8 mouse cellular contexts compared by ENCODE assay signal in genomic region chr2:91953825-91954224, GRCm38 (mm10). TPM values are rescaled to one million over a fixed set of nuclear protein-coding genes. Genes with fewer than 3 reads are reported as not detected.
DNase-seq lines count a peak whose midpoint lies in the region; ATAC-seq and TF ChIP-seq lines count a peak whose summit lies in the region.

No protein-coding gene starts in this region.

- H3K4me2 ChIP-seq in heart, embryonic 16.5 days (ENCODE audit: low read depth, low read length), result peak overlapping the region; percentile 7
- H3K4me2 ChIP-seq in limb, embryonic 12.5 days, result no peak overlapping the region
- no peak overlapping the region for H3K4me2 ChIP-seq in stomach, postnatal 0 days (replicated peaks; ENCODE audit: low read depth)

- no peak overlapping the region for H3K4me3 ChIP-seq in heart, embryonic 16.5 days (ENCODE audit: low read length)
- H3K4me3 ChIP-seq in limb, embryonic 12.5 days (replicated peaks), result no peak overlapping the region
- no peak overlapping the region for H3K4me3 ChIP-seq in stomach, postnatal 0 days (ENCODE audit: low read depth, low read length)

- ATAC-seq in cerebellum, adult (ENCODE audit: insufficient number of reproducible peaks, low FRiP score, low TSS enrichment), result no peak
- ATAC-seq in heart, embryonic 16.5 days (replicated peaks; ENCODE audit: extremely low read depth, insufficient read depth, low FRiP score), result peak; percentile 29
- no peak for ATAC-seq in limb, embryonic 12.5 days (ENCODE audit: insufficient number of reproducible peaks, insufficient read depth, low FRiP score, low TSS enrichment, low read depth)
- peak; percentile 77 for ATAC-seq in stomach, postnatal 0 days (ENCODE audit: low FRiP score, low TSS enrichment)
- no peak for ATAC-seq in erythroid progenitor cell, adult 5-6 weeks (replicated peaks; ENCODE audit: low FRiP score, poor library complexity, severe bottlenecking)

- peak; percentile 29 for TF ChIP-seq CTCF in stomach, postnatal 0 days (IDR thresholded peaks at IDR 0.05; ENCODE audit: low read depth)

- no peaks in the 10 kb centered on the region for H3K27me3 ChIP-seq in heart, embryonic 16.5 days (ENCODE audit: control insufficient read depth, insufficient read depth, low read length)
- H3K27me3 ChIP-seq in limb, embryonic 12.5 days, result no peaks in the 10 kb centered on the region
- H3K27me3 ChIP-seq in stomach, postnatal 0 days (ENCODE audit: control insufficient read depth, insufficient read depth, low read length), result no peaks in the 10 kb centered on the region

- DNase-seq in cerebellum, adult 9-11 months, result peak; percentile 75
- DNase-seq in brain, adult 2 months (ENCODE audit: low read depth, low spot score), result peak; percentile 70
- DNase-seq in stomach, postnatal 0 days (ENCODE audit: low spot score), result peak; percentile 72
- no peak for DNase-seq in right cerebral cortex, adult 2 months (ENCODE audit: low spot score in 2 of 2)

- 9% methylated on average over 5 of the region's 5 CpGs for WGBS in heart, embryonic 16.5 days
- 20% methylated on average over 5 of the region's 5 CpGs for WGBS in limb, embryonic 12.5 days
- 6% methylated on average over 5 of the region's 5 CpGs for WGBS in stomach, postnatal 0 days

- no peak for TF ChIP-seq EP300 in stomach, postnatal 0 days (optimal IDR thresholded peaks at IDR 0.05)

- no peaks in the 10 kb centered on the region for H3K9me3 ChIP-seq in heart, embryonic 16.5 days (replicated peaks; ENCODE audit: control insufficient read depth, low read length)
- no peaks in the 10 kb centered on the region for H3K9me3 ChIP-seq in limb, embryonic 12.5 days
- H3K9me3 ChIP-seq in stomach, postnatal 0 days (ENCODE audit: control insufficient read depth, low read length), result no peaks in the 10 kb centered on the region

- peak overlapping the region; percentile 30 for H3K9ac ChIP-seq in heart, embryonic 16.5 days (ENCODE audit: low read length)
- H3K9ac ChIP-seq in limb, embryonic 12.5 days (replicated peaks), result 0 out of 2 replicates have a peak overlapping the region, but pooled peaks have one; percentile 34
- no peak overlapping the region for H3K9ac ChIP-seq in stomach, postnatal 0 days (ENCODE audit: low read length)

- no peaks in the 10 kb centered on the region for H3K36me3 ChIP-seq in heart, embryonic 16.5 days (ENCODE audit: control insufficient read depth, insufficient read depth)
- peaks cover 5% of the 10 kb centered on the region; the same call in 1 of the 2 replicates for H3K36me3 ChIP-seq in limb, embryonic 12.5 days
- no peaks in the 10 kb centered on the region for H3K36me3 ChIP-seq in stomach, postnatal 0 days (ENCODE audit: control insufficient read depth, insufficient read depth, low read length)

- H3K27ac ChIP-seq in heart, embryonic 16.5 days (ENCODE audit: low read length), result peak overlapping the region; percentile 87
- peak overlapping the region; percentile 56 for H3K27ac ChIP-seq in limb, embryonic 12.5 days
- peak overlapping the region; percentile 49 for H3K27ac ChIP-seq in stomach, postnatal 0 days (replicated peaks)

- H3K4me1 ChIP-seq in heart, embryonic 16.5 days (ENCODE audit: control insufficient read depth, insufficient read depth, low read length), result peaks cover 74% of the 10 kb centered on the region
- H3K4me1 ChIP-seq in limb, embryonic 12.5 days (replicated peaks), result peaks cover 46% of the 10 kb centered on the region
- H3K4me1 ChIP-seq in stomach, postnatal 0 days (replicated peaks; ENCODE audit: control insufficient read depth, insufficient read depth), result peaks cover 18% of the 10 kb centered on the region

RNA-seq across cellular contexts. Expression of gene Gm9821, which starts 8.3 kb away (rescaled TPM):
- 2.1 and 2.7 TPM in 2 replicates for polyA plus RNA-seq in heart, embryonic 16.5 days (2015; fragmentation: Nextera tagmentation; extraction: Ambion mirVana)
- 0.28 and 0.59 TPM in 2 replicates for polyA plus RNA-seq in limb, embryonic 12.5 days (2016; fragmentation: Nextera tagmentation; extraction: Ambion mirVana)
- 0.13 and 0.15 TPM in 2 replicates for polyA plus RNA-seq in stomach, postnatal 0 days (2015; fragmentation: Nextera tagmentation; extraction: Ambion mirVana)
- not detected in 2 replicates for total RNA-seq in erythroid progenitor cell, adult 5-6 weeks (2015; ENCODE audit: low replicate concordance)
- total RNA-seq in erythroid progenitor cell, adult 5-6 weeks (2017; ENCODE audit: low replicate concordance), result 0.13 TPM in 1 of 2 replicates, not detected in the other

RNA-seq across cellular contexts. Expression of gene Mdk, which starts 21.7 kb away (rescaled TPM):
- polyA plus RNA-seq in heart, embryonic 16.5 days (2015; fragmentation: Nextera tagmentation; extraction: Ambion mirVana), result 211 and 253 TPM in 2 replicates
- polyA plus RNA-seq in limb, embryonic 12.5 days (2016; fragmentation: Nextera tagmentation; extraction: Ambion mirVana), result 2,281 and 2,291 TPM in 2 replicates
- 157 and 170 TPM in 2 replicates for polyA plus RNA-seq in stomach, postnatal 0 days (2015; fragmentation: Nextera tagmentation; extraction: Ambion mirVana)
- not detected in 2 replicates for total RNA-seq in erythroid progenitor cell, adult 5-6 weeks (2015; ENCODE audit: low replicate concordance)
- not detected in 2 replicates for total RNA-seq in erythroid progenitor cell, adult 5-6 weeks (2017; ENCODE audit: low replicate concordance)

RNA-seq across cellular contexts. Expression of gene Dgkz, which starts 21.8 kb away (rescaled TPM):
- 43.1 and 46.8 TPM in 2 replicates for polyA plus RNA-seq in heart, embryonic 16.5 days (2015; fragmentation: Nextera tagmentation; extraction: Ambion mirVana)
- 33.7 and 39.9 TPM in 2 replicates for polyA plus RNA-seq in limb, embryonic 12.5 days (2016; fragmentation: Nextera tagmentation; extraction: Ambion mirVana)
- polyA plus RNA-seq in stomach, postnatal 0 days (2015; fragmentation: Nextera tagmentation; extraction: Ambion mirVana), result 18.6 and 23.2 TPM in 2 replicates
- 25.6 and 54.1 TPM in 2 replicates for total RNA-seq in erythroid progenitor cell, adult 5-6 weeks (2015; ENCODE audit: low replicate concordance)
- 8.7 and 11.9 TPM in 2 replicates for total RNA-seq in erythroid progenitor cell, adult 5-6 weeks (2017; ENCODE audit: low replicate concordance)

RNA-seq across cellular contexts. Expression of gene Chrm4, which starts 26.8 kb away (rescaled TPM):
- polyA plus RNA-seq in heart, embryonic 16.5 days (2015; fragmentation: Nextera tagmentation; extraction: Ambion mirVana), result not detected in 2 replicates
- 0.33 and 0.65 TPM in 2 replicates for polyA plus RNA-seq in limb, embryonic 12.5 days (2016; fragmentation: Nextera tagmentation; extraction: Ambion mirVana)
- 0.08 and 0.16 TPM in 2 replicates for polyA plus RNA-seq in stomach, postnatal 0 days (2015; fragmentation: Nextera tagmentation; extraction: Ambion mirVana)
- 1.3 TPM in 1 of 2 replicates, not detected in the other for total RNA-seq in erythroid progenitor cell, adult 5-6 weeks (2015; ENCODE audit: low replicate concordance)
- total RNA-seq in erythroid progenitor cell, adult 5-6 weeks (2017; ENCODE audit: low replicate concordance), result not detected in 2 replicates

Comparison
In these comparisons a context has a peak if more than half of its experiments do, and no peak if none do; other contexts are left out.
1. DNase-seq: peak in cerebellum, adult 9-11 months (single experiment), brain, adult 2 months (single experiment) and stomach, postnatal 0 days (single experiment); none in right cerebral cortex, adult 2 months (0 of 2).
2. ATAC-seq: peak in heart, embryonic 16.5 days (single experiment) and stomach, postnatal 0 days (single experiment); none in cerebellum, adult (single experiment), limb, embryonic 12.5 days (single experiment) and erythroid progenitor cell, adult 5-6 weeks (single experiment).
3. Peak in every context shown above with its lines, with median percentiles within 50 percentile points of each other: H3K27ac ChIP-seq.